Mouse (Mus musculus): ENCODE measurements around the gene Pjvk. TPM values are rescaled to one million over a fixed set of nuclear protein-coding genes. Genes with fewer than 3 reads are reported as not detected.

Gene Pjvk
- polyA plus RNA-seq, 1 experiment from 2014 or later: 0.19 TPM

- H3K4me1 ChIP-seq (ENCODE audit: control insufficient read depth, insufficient read depth, low read length): no peaks in the 10 kb centered on the region
- H3K36me3 ChIP-seq (ENCODE audit: control insufficient read depth, insufficient read depth, low read length): no peaks in the 10 kb centered on the region
- no peaks in the 10 kb centered on the region for H3K9me3 ChIP-seq (replicated peaks; ENCODE audit: control insufficient read depth, low read length)
- H3K4me3 ChIP-seq (ENCODE audit: low read depth, low read length): no peak overlapping the region
- H3K9ac ChIP-seq (ENCODE audit: low read depth, low read length): no peak overlapping the region
- ATAC-seq (replicated peaks; ENCODE audit: insufficient number of reproducible peaks, low FRiP score, low TSS enrichment): no peak
- no peaks in the 10 kb centered on the region for H3K27me3 ChIP-seq (ENCODE audit: control insufficient read depth, insufficient read depth, low read length)
- H3K4me2 ChIP-seq: no peak overlapping the region
- no peak overlapping the region for H3K27ac ChIP-seq (ENCODE audit: low read depth, low read length)
- WGBS (ENCODE audit: insufficient replicate concordance): 80% methylated on average over 5 of the region's 5 CpGs
Measured at GRCm38 (mm10) chr2:76654646-76655045, 6.4 kb downstream of the Pjvk start.

- H3K9me3 ChIP-seq (replicated peaks; ENCODE audit: control insufficient read depth, low read length): no peaks in the 10 kb centered on the region
- no peak overlapping the region for H3K9ac ChIP-seq (ENCODE audit: low read depth, low read length)
- H3K27me3 ChIP-seq (ENCODE audit: control insufficient read depth, insufficient read depth, low read length): no peaks in the 10 kb centered on the region
- no peak overlapping the region for H3K4me3 ChIP-seq (ENCODE audit: low read depth, low read length)
- ATAC-seq (replicated peaks; ENCODE audit: insufficient number of reproducible peaks, low FRiP score, low TSS enrichment): no peak
- no peak overlapping the region for H3K4me2 ChIP-seq
- H3K4me1 ChIP-seq (ENCODE audit: control insufficient read depth, insufficient read depth, low read length): no peaks in the 10 kb centered on the region
- WGBS (ENCODE audit: insufficient replicate concordance): 77% methylated on average over 3 of the region's 3 CpGs
- H3K27ac ChIP-seq (ENCODE audit: low read depth, low read length): no peak overlapping the region
- no peaks in the 10 kb centered on the region for H3K36me3 ChIP-seq (ENCODE audit: control insufficient read depth, insufficient read depth, low read length)
Measured at GRCm38 (mm10) chr2:76655444-76655843, 7.2 kb downstream of the Pjvk start.

DNA sequence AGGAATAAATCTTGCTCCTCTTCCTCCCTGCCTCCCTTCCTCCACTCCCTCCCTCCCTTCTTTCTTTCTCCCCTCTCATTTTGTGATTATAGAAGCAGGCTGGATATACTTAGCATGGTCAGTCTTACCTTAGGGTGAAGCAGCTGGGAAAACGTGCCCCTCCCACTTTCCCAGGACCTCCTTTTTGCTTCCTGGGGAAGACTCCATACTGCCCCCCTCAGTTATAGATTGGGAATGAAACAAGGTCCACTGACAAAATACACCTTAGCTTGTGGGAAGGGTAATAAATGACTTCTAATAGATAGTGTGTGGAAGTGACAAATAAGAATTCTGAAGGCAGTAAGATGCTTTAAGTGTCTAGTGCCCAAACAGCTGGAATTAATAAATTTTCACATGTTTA is 7.7 kb downstream of the Pjvk start:
- WGBS (ENCODE audit: insufficient replicate concordance): 6% methylated on average over 1 of the region's 1 CpGs
- Histone ChIP-seq H3K4me1 (ENCODE audit: control insufficient read depth, insufficient read depth, low read length) (no peaks in the 10 kb centered on the region), H3K9ac (ENCODE audit: low read depth, low read length) (no peak overlapping the region), H3K4me3 (ENCODE audit: low read depth, low read length) (no peak overlapping the region), H3K9me3 (replicated peaks; ENCODE audit: control insufficient read depth, low read length) (no peaks in the 10 kb centered on the region), H3K27me3 (ENCODE audit: control insufficient read depth, insufficient read depth, low read length) (no peaks in the 10 kb centered on the region), H3K4me2 (no peak overlapping the region), H3K36me3 (ENCODE audit: control insufficient read depth, insufficient read depth, low read length) (no peaks in the 10 kb centered on the region), H3K27ac (ENCODE audit: low read depth, low read length) (no peak overlapping the region)
- no peak for ATAC-seq (replicated peaks; ENCODE audit: insufficient number of reproducible peaks, low FRiP score, low TSS enrichment)

DNA sequence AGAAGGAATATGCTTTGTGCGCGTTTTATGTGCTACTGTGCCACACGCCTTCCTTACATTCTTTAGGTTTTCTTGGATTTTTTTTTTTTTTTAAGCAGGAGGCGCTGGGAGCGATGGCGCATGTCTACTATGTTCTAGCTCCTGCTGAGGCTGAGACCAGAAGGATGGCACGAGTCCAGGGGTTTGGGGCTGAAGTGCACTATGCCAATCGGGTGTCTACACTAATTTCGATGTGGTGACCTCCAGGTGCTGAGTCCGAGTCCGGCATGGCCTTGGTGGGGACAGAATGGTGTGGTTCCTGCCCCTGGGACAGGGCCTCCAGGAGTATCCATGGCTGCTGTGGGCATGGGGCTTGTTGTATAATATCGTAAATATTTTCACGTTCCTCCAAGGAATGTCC is 10.3 kb downstream of the Pjvk start:
- H3K27me3 ChIP-seq (ENCODE audit: control insufficient read depth, insufficient read depth, low read length): no peaks in the 10 kb centered on the region
- no peaks in the 10 kb centered on the region for H3K4me1 ChIP-seq (ENCODE audit: control insufficient read depth, insufficient read depth, low read length)
- WGBS (ENCODE audit: insufficient replicate concordance): 78% methylated on average over 13 of the region's 13 CpGs
- no peak overlapping the region for H3K4me3 ChIP-seq (ENCODE audit: low read depth, low read length)
- no peaks in the 10 kb centered on the region for H3K9me3 ChIP-seq (replicated peaks; ENCODE audit: control insufficient read depth, low read length)
- no peak overlapping the region for H3K27ac ChIP-seq (ENCODE audit: low read depth, low read length)
- H3K4me2 ChIP-seq: no peak overlapping the region
- 0 out of 2 replicates have a peak, but pooled peaks cover 2% of the 10 kb centered on the region for H3K36me3 ChIP-seq (ENCODE audit: control insufficient read depth, insufficient read depth, low read length)
- ATAC-seq (replicated peaks; ENCODE audit: insufficient number of reproducible peaks, low FRiP score, low TSS enrichment): no peak
- H3K9ac ChIP-seq (ENCODE audit: low read depth, low read length): no peak overlapping the region

DNA sequence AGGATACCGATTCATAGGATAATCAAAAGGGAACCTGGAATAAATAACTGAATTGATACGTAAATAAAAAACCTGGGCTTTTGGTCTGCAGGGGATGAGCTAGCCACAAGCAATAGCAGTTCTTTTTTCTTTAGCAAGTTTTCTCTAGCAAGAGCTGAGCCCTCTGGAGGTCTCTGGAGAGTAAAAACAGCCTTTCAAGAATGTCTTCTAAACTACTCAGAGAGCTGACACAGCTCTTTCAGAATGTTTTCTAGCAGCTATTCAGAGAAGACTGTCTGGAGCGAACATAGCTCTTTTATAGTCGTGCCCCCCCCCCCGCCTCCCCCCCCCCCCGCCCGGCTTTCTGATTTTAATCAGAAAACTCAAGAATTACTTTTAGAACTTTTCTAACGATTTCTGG is 11.1 kb downstream of the Pjvk start:
- 0 out of 2 replicates have a peak, but pooled peaks cover 2% of the 10 kb centered on the region for H3K36me3 ChIP-seq (ENCODE audit: control insufficient read depth, insufficient read depth, low read length)
- 55% methylated on average over 5 of the region's 8 CpGs for WGBS (ENCODE audit: insufficient replicate concordance)
- no peak overlapping the region for H3K27ac ChIP-seq (ENCODE audit: low read depth, low read length)
- no peak overlapping the region for H3K9ac ChIP-seq (ENCODE audit: low read depth, low read length)
- H3K4me3 ChIP-seq (ENCODE audit: low read depth, low read length): no peak overlapping the region
- H3K4me2 ChIP-seq: no peak overlapping the region
- no peak for ATAC-seq (replicated peaks; ENCODE audit: insufficient number of reproducible peaks, low FRiP score, low TSS enrichment)
- H3K4me1 ChIP-seq (ENCODE audit: control insufficient read depth, insufficient read depth, low read length): no peaks in the 10 kb centered on the region
- H3K9me3 ChIP-seq (replicated peaks; ENCODE audit: control insufficient read depth, low read length): no peaks in the 10 kb centered on the region
- no peaks in the 10 kb centered on the region for H3K27me3 ChIP-seq (ENCODE audit: control insufficient read depth, insufficient read depth, low read length)

GRCm38 (mm10) chr2:76665531-76665930 is 17.3 kb downstream of the Pjvk start:
- H3K36me3 ChIP-seq (ENCODE audit: control insufficient read depth, insufficient read depth, low read length): 0 out of 2 replicates have a peak, but pooled peaks cover 2% of the 10 kb centered on the region
- no peaks in the 10 kb centered on the region for H3K9me3 ChIP-seq (replicated peaks; ENCODE audit: control insufficient read depth, low read length)
- no peak overlapping the region for H3K9ac ChIP-seq (ENCODE audit: low read depth, low read length)
- no peak overlapping the region for H3K4me3 ChIP-seq (ENCODE audit: low read depth, low read length)
- H3K27ac ChIP-seq (ENCODE audit: low read depth, low read length): no peak overlapping the region
- no peaks in the 10 kb centered on the region for H3K4me1 ChIP-seq (ENCODE audit: control insufficient read depth, insufficient read depth, low read length)
- no peak for ATAC-seq (replicated peaks; ENCODE audit: insufficient number of reproducible peaks, low FRiP score, low TSS enrichment)
- H3K27me3 ChIP-seq (ENCODE audit: control insufficient read depth, insufficient read depth, low read length): no peaks in the 10 kb centered on the region
- H3K4me2 ChIP-seq: no peak overlapping the region
- 92% methylated on average over 7 of the region's 7 CpGs for WGBS (ENCODE audit: insufficient replicate concordance)

GRCm38 (mm10) chr2:76667200-76667599 is 18.9 kb downstream of the Pjvk start:
- H3K27ac ChIP-seq (ENCODE audit: low read depth, low read length): no peak overlapping the region
- H3K27me3 ChIP-seq (ENCODE audit: control insufficient read depth, insufficient read depth, low read length): no peaks in the 10 kb centered on the region
- no peak overlapping the region for H3K4me3 ChIP-seq (ENCODE audit: low read depth, low read length)
- H3K9ac ChIP-seq (ENCODE audit: low read depth, low read length): no peak overlapping the region
- H3K36me3 ChIP-seq (ENCODE audit: control insufficient read depth, insufficient read depth, low read length): 0 out of 2 replicates have a peak, but pooled peaks cover 2% of the 10 kb centered on the region
- no peaks in the 10 kb centered on the region for H3K4me1 ChIP-seq (ENCODE audit: control insufficient read depth, insufficient read depth, low read length)
- no peak overlapping the region for H3K4me2 ChIP-seq
- no peaks in the 10 kb centered on the region for H3K9me3 ChIP-seq (replicated peaks; ENCODE audit: control insufficient read depth, low read length)
- ATAC-seq (replicated peaks; ENCODE audit: insufficient number of reproducible peaks, low FRiP score, low TSS enrichment): no peak
- WGBS (ENCODE audit: insufficient replicate concordance): 74% methylated on average over 5 of the region's 5 CpGs

DNA sequence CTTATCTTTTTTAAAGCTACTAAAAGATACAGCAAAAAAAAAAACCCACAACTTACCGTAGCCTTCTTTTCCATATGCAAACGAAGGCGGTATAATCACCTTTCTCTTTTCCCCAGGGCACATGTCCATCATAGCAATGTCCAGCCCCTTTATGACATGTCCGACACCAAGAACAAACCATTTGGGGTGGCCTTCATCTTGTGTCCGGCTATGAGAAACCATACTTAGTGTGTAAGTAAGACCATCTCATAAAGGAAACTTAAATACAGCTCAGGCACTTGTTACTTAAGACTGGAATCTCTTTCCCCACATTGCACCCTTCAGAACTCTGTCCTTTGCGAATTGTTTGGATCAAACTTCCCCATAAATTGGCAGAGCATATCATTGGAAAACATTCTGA is 23.4 kb downstream of the Pjvk start:
- Histone ChIP-seq H3K9ac (ENCODE audit: low read depth, low read length) (no peak overlapping the region), H3K4me3 (ENCODE audit: low read depth, low read length) (peak overlapping the region; percentile 54; the same call in 1 of the 2 replicates), H3K4me2 (peak overlapping the region; percentile 88), H3K27me3 (ENCODE audit: control insufficient read depth, insufficient read depth, low read length) (no peaks in the 10 kb centered on the region), H3K27ac (ENCODE audit: low read depth, low read length) (no peak overlapping the region), H3K4me1 (ENCODE audit: control insufficient read depth, insufficient read depth, low read length) (peaks cover 12% of the 10 kb centered on the region), H3K9me3 (replicated peaks; ENCODE audit: control insufficient read depth, low read length) (no peaks in the 10 kb centered on the region), H3K36me3 (ENCODE audit: control insufficient read depth, insufficient read depth, low read length) (no peaks in the 10 kb centered on the region)
- 84% methylated on average over 6 of the region's 6 CpGs for WGBS (ENCODE audit: insufficient replicate concordance)
- no peak for ATAC-seq (replicated peaks; ENCODE audit: insufficient number of reproducible peaks, low FRiP score, low TSS enrichment)

DNA sequence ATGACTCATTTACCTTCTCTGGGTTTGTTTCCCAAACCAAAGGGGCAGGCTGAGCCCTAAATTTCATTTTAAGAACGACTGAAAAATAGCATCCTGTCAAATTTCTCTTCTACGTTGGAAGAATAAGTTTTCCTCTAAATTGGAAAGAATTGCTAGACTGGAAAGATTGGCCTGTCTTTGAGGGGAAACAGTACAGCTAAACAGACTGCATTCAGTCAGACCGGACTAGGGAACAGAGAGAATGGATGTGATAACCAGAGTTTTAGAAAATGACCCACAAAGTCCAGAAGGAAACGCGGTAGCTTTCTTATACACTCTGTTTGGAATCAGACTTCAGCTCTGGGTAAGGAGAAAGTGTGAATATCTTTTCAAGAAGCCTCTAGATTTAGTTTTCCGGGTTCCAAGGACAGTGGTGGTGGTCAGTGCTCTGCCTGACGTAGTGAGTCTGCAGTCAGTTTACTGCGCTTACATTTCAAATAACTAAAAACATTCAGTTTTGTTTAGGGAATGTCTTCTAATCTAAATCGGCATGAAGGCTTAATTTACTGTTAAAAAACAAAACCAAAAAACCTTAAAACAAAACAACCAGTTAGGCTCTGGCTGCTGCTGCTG is 24.0 kb downstream of the Pjvk start:
- H3K4me2 ChIP-seq: peak overlapping the region; percentile 88
- H3K27ac ChIP-seq (ENCODE audit: low read depth, low read length): peak overlapping the region; percentile 85
- no peak for ATAC-seq (replicated peaks; ENCODE audit: insufficient number of reproducible peaks, low FRiP score, low TSS enrichment)
- WGBS (ENCODE audit: insufficient replicate concordance): 32% methylated on average over 9 of the region's 9 CpGs
- H3K9ac ChIP-seq (ENCODE audit: low read depth, low read length): peak overlapping the region; percentile 84
- H3K27me3 ChIP-seq (ENCODE audit: control insufficient read depth, insufficient read depth, low read length): no peaks in the 10 kb centered on the region
- H3K36me3 ChIP-seq (ENCODE audit: control insufficient read depth, insufficient read depth, low read length): no peaks in the 10 kb centered on the region
- H3K9me3 ChIP-seq (replicated peaks; ENCODE audit: control insufficient read depth, low read length): no peaks in the 10 kb centered on the region
- H3K4me3 ChIP-seq (ENCODE audit: low read depth, low read length): peak overlapping the region; percentile 54
- H3K4me1 ChIP-seq (ENCODE audit: control insufficient read depth, insufficient read depth, low read length): peaks cover 16% of the 10 kb centered on the region
